Mouse (Mus musculus): ENCODE data around the gene Rab3d.

Gene Rab3d

DNA sequence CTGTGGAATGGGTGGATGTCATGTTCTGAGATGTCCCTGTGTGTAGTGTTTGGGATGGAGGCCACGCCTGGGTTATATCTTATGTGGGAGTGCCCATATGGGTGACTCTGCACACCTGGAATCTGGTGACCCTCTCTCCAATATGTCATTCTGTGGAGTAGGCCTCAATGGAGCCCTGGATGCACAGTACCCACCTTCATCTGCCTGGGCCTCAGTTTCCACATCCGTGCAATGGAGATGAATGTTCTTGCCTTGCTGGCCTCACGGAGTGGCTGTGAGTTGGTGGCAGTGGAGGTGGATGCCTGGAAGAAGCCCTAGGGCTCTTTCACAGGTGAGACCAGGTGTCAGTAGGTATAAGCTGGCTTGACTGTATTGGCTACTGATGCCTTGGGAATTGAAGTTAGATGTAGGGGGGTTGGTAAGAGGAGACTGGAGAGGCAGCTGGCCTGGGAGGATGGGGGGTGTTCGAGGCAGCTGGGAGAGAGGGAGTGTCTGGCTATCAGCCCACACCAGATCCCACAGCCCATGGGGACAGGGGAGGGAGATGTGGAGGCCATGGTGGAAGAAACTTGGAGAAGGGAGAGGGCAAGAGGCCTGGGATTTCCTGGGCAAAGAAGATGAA is 20.4 kb upstream of the Rab3d start:
- WGBS: 61% methylated on average over 4 of the region's 4 CpGs

DNA sequence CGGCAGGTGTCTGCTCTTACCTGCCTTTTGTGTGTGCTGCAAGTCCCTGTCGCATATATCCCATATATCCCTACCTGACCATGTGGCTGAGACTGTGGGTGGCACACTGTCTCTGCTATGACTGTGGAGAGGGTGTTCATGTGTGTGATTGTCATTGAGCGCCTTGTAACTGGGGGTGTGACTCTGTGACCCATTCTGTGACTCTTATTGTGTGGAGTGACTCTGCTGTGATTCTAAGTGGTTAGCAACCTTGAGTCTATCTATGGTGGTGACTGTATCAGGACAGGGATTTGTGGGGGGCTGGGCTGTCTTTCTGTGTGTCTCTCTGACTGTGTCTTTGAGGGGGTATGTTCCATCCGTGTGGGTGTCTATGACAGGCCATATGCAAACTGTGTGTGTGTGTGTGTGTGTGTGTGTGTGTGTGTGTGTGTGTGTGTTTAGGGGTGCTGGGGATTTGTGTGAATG is 19.8 kb upstream of the Rab3d start:
- 46% methylated on average over 4 of the region's 4 CpGs for WGBS

DNA sequence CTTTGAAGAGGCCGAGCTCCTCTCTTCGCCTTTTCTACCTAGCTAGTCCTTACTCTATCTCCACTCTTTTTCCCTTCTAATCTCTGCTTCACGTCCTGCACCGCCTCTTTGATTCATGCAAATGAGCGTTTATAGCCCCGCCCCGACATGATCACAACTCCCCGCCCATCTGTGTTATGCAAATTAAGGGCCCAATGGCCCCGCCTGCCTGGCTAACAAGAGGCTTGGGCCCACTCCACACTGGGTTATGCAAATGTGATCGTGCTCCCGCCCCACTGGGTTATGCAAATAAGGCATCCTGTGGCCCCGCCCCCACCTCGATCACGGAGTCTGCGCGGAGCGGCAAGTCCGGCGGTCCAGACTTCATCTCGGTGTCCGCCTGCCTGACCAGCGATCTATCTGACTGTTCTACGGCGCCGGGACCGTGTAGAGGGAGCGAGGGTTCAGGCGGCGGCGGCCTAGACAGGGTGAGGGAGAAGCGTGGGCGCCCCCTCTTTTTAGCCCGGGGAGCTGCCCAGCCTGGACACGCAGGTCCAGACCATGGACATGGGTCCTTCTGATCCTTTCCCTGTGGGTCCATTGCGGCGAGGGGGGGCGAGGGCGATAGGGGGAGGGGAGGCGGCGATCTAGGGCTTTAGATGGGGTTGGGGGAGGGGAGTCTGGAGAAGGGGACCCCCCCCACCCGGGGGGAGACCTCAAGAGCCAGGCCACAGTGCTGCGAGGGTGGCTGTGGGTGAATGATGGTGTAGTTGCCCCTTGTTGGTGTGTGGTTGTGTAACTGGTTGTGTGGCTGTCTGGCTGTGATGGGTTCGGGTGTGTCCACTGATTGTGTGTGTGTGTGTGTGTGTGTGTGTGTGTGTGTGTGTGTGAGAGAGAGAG is 18.9 kb upstream of the Rab3d start, which contains the start of gene Plppr2:
Gene Plppr2, plus strand, starts transcription at position 342 of the 879 bp plus-strand sequence.
- WGBS: 2% methylated on average over 43 of the region's 43 CpGs

DNA sequence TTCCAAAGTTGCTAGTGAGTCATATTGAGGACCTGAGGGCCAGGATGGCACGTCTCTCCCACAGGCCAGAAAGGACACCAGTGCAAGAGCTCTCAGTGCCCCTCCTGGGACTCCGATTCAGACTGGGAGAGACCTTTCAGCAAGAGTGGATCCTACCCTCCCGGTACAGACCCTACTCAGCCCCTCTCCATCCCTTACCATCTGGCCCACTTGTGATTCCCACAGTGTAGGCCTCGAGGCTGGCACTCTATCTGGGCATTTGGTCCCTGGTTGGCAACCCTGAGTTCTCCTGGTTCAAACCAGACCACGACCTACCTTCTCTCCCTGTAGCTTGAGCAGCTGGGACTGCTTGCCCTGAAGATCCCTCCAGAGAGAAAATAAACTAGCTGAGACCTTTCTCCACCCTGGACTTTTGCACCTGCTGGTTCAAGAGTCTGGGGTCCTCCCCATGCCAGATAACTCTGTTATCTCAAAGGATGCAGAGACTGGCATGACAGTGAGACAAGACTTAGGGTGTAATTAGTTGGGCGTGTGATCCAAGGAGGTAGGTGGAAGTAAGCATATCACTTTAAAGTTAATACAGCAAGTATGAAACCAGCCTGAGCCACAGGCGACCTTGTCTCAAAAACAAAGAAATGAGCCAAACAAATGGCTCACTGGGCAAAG is 17.6 kb upstream of the Rab3d start:
- WGBS: 86% methylated on average over 7 of the region's 7 CpGs

DNA sequence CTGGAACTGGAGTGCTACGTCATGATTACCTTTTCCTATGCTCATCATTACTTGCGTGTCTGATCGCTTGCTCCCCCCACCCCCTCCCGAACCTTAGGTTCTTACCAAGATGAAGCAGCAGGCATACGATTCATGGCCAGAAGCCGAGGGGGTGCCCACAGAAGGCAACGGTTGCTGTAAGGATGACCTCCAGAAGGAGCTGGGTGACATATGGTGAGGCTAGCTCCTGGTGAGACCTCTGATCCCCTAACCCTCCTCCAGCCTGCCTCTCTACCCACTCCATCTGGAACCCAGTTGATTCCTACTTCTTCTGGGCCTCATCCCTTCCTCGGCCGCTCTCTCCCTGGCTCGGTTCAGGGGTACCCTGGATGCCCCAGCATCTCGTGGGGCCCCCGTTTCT is 16.0 kb upstream of the Rab3d start:
- 94% methylated on average over 12 of the region's 12 CpGs for WGBS

DNA sequence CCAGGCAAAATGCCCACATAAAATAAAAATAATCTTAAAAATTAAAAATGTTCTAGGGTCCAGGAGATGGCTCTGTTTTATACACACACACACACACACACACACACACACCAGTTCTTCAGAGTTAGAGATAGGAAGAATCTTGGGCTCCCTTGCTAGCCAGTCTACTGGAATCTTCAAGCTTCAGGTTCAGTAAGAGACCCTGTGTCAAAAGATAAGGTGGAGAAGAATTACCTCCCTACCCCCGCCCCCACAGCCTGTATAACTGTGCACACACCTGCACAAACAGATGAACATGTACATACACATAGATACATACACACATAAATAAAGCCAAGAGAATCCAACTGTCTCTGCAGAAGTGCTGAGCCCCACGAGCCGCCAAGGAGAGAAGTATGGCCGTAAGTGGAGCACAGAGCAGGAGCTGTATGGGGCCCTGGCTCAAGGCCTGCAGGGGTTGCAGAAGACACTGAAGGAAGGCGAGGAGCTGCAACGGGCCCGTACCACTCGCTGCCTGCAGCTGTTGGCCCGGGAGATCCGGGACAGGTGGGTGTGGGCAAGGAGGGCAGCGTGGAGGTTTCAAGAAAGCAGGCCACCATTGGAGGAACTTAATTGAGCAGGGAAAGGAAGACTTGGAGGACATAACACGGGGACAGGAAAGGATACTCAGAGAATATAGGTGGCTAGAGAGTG is 14.6 kb upstream of the Rab3d start:
- WGBS: 62% methylated on average over 12 of the region's 12 CpGs

DNA sequence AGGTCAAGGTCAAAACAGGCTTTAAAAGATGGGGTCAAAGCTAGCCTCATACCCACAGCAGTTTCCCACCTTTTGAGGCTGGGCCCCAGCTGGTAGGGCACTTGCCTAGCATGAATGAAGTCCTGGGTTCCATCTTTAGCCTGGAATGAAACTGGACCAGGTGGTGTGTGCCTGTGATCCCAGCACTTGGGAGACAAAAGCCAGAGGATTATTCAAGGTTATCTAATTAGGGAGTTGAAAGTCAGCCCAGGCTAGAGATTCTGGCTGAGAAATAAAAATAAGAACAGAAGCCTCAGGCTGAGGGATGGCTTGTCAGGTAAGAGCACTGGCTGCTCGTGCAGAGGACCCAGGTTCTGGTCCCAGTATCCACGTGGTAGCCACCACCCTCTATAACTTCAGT is 14.0 kb upstream of the Rab3d start:
- WGBS: 67% methylated on average over 2 of the region's 2 CpGs

DNA sequence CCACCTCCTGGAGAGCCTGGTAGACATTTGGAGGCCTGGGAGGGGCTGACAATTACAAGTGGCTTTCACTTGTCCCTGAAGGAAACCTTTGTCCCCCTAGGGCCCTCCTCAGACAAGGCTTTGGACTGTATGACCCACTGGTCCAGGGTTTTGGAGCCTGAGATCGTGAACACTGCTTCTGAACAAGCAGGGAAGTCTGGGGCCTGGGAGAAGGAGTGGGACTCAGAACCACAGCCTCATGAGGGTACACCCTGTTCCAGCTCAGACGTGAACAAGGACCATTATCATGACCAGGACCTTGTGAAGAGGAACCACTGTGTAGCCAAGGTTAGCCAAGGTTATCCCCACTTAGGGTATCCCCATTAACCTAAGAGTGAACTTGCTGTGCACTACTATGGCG is 11.2 kb upstream of the Rab3d start:
- 82% methylated on average over 3 of the region's 3 CpGs for WGBS

DNA sequence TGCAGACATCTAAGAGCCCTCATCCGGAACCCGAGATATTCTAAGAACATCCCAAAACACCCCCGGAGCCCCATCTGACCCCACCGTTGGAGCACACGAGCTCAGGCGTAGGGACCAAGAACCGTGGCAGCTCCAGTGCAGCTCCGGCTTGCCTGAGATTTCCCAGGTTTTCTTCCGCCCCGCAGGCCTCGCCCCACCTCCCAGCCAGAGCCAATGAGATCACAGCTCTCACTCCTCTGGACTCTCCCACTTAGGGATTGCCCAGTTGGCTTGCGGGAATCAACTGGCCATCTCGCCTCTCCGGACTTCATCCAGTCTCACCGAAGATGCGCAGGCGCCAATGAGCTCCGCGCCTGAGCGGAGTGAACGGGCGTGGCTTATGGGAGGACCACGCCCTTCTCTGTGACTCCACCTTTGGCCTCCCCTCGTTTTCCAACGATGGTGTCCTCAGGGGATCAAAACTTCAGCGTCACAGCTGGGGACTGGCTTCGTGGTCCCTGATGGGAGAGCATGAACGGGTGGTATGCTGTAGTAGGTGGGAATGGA is 9.3 kb upstream of the Rab3d start, which contains the start of the genes Ccdc159 and Tmem205:
Gene Ccdc159, plus strand, starts transcription at position 264 of the 546 bp plus-strand sequence.
Gene Tmem205, minus strand, starts transcription at position 349 of the 546 bp plus-strand sequence.
- WGBS: under 1% methylated on average over 28 of the region's 28 CpGs

DNA sequence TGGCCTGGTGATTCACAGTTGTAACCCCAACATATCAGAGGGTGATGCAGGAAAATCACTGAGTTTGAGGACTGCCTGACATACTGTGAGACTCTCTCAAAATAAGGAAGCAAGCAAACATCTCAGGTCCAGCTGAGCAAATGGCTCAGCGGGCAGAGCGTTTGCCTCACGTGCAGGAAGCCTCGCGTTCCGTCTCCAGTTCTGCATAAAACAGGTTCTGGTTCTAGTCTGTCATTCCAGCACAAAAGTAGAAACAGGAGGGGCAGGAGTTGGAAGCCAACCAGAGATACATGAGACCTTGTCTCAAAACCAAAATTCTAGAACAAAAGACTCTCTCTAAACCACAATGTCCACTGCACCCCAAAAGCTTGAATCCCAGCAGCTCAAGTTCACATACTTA is 8.8 kb upstream of the Rab3d start:
- WGBS: 1% methylated on average over 6 of the region's 6 CpGs

DNA sequence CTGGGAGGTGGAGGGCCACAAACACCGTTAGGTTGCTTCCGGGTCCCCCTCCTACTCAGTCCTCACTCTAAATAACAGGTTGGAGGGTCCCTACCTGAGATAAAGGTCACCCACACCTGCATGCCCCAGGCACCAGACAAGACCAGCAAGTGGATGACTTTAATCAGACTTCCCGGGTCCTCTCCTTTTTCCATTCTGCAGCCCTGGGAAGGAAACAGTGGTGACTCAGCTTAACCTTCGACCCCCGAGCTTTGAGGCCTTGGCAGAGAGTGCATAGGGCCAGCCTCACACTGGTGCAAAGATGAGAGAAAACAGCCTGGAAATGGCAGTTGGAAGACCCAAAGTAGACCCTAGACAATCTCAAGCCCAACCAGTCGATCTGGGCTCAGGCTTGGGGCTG is 8.2 kb upstream of the Rab3d start:
- WGBS: 82% methylated on average over 6 of the region's 6 CpGs

DNA sequence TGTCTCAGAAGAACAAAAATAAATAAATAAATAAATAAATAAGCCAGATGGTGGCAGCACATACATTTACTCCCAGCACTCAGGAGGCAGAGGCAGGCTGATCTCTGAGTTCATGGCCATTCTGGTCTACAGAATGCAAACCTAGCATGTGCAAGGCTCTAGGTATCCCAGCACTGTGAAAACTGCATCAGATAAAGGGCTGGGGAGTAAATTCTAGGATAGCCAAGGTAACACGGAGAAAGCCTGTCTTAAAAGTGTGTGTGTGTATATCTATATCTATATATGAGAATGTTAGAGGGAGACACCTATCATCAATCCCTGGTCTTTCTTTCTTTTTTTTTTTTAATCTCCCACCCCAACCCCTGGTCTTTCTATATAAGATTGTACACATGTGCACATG is 7.5 kb upstream of the Rab3d start:
- 90% methylated on average over 1 of the region's 1 CpGs for WGBS

DNA sequence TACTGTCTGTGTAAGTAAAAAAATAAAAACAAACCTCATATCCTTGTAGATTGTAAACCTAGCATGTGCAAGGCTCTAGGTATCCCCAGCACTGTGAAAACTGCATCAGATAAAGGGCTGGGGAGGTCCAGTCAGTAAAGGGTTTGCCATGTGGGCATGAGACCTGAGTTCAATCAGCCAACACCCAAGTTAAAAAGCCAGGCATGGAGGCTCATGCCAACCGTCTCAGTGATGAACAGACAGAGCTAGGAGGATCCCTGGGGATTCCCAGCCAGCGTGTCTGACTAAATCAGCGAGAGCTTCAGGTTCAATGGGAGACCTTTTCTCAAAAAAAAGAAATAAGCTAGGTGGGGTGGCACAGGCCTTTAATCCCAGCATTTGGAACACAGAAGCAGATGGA is 7.0 kb upstream of the Rab3d start:
- WGBS: 97% methylated on average over 3 of the region's 3 CpGs

DNA sequence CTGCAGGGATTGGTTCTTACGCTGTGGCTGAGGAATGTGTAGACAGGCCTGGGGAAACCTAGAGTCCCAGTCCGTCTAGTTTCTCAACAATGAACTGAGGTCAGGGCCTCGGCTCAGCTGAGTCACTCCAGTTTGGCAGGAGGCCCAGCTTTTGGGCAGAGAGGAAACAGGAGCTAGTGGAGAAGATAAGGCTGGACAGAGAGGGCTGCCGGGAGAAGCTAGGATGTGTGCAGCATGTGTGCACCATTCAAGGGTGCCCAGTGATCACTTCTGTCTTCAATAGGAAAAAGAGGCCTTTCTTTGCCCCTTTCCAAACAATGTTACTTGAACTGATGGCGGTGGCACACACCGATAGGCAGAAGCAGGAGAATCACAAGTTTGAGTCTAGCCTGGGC is 6.1 kb upstream of the Rab3d start:
- WGBS: 42% methylated on average over 6 of the region's 6 CpGs

DNA sequence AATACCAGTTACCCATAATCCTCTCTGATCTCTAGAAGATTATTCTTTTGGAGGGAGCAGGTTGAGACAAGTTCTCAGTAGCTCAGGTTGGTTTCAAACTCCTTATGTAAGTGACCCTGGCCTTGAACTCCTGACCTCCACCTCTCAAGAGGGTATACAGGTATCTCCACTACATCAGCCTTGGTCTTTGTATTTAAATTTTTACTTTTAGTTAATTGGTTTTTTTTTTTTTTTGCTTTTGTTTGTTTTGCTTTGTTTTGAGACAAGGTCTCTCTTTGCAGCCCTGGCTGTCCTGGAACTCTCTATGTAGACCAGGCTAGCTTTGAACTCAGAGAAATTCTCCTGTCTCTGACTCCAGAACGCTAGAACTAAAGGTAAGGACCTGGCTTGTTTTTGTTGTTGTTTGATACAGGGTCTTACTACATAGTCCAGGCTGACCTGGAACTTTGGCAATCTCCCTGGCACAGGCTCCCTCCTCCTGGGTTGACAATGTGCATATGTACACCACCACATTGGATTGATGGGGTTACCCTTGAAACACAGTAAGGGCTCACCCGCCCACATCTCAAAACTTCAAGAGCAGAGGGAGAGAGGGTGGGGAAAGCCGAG is 5.6 kb upstream of the Rab3d start:
- WGBS: 55% methylated on average over 3 of the region's 3 CpGs

DNA sequence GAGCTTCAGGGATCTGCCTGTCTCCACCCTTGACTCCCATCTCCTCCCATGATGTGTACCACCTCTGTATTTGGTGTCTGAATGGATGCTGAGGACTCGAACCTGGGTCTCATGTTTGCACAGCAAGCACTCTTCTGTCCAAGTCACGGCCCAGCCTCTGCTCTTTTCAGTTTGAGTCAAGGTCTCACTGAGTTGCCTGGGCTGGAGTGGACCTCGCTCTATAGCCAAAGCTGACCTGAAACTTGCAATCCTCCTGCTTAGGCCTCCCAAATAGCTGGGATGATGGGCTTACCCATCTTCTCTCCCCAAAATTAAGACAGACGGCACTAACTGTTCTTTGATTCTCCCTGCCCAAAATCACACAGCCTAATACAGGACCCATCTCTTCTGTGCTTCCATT is 5.0 kb upstream of the Rab3d start:
- WGBS: 94% methylated on average over 4 of the region's 4 CpGs

DNA sequence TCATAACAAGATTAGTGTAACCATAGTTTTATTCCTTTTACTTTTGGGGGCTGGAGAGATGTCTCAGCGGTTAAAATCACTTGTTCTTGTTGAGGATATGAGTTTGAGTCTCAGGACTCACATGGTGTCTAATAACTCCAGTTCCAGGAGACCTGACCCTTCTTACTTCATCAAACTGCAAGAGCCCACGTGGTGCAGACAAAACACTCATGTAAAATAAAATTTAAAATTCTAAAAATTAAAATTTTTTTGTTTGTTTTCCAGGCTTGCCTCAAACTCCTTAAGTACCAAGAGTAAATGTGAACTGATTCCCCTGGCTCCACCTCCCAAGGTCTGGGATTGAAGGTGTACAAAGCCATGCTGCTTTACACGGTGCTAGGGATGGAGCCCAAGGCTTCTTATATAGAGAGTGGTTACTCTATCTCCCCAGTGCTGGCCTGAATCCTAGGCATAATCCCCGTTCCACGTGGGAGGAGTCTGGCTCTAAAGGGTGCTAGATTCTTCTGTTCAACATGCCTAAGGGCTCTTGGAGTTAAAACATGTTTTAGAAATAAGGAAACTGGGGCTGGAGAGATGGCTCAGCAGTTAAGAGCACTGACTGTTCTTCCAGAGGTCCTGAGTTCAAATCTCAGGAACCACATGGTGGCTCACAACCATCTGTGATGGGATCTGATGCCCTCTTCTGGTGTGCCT is 846 bp upstream of the Rab3d start:
- WGBS: 14% methylated on average over 5 of the region's 5 CpGs

DNA sequence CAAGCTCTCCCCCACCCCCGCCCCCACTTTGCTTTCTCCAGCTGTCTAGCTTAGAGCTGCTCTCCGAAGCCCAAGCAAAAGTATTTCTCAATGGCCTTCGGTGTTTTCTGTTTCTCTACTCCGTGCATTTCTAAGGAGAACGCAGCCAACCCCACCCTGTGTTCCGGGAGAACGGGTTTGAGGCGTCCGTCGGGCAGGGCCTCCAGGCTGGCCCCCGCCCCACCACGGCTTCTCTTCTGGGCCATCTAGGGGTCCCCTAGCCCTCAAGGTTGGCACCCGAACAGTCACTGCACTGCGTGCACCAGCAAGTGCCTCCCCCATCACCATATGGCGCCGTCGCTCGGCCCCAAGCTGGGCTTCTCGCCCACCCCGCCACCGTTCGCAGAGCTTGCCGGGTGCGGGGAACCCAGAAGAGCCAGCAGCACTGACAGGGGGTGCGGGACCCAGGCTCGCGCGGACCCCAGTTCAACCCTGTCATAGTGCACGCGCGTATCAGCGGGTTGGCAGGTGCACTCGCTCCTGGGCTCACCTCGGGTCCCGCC is 428 bp downstream of the Rab3d start:
- whole genome bisulfite sequencing: 3% methylated on average over 35 of the region's 35 CpGs

DNA sequence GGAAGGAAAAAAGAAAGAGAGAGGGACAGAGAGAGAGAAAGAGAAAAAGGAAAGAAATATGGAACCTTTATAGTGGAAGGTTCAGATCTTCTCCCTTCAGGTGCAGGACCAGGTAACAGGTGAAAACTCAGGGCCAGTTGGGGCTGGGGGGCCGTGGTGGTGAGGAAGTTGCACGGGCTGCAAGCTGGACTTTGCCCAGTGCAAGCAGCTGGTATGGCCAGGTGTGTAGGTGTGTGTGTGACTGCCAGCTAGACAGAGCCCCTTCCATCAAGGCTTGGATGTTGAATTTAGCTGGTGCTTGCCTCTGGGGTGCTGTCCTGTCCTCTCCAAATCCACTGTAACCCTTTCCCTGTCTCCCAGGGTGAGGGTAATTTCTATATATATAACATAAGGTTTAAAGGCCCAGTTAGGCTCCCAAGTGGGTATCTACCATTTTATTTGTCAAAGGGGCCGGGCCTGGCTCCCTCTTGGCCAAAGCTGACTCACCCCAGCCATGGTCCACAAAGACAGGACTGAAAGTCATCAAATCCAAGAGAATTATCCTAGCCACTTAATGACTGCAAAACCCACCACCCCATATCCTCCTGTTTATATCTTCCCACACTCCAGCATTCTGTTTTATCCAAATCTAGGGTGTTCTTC is 1.0 kb downstream of the Rab3d start:
- WGBS: 44% methylated on average over 3 of the region's 3 CpGs
